Mouse (Mus musculus): Measurements from ENCODE around the gene Col4a4. TPM values are rescaled to one million over a fixed set of nuclear protein-coding genes. Genes with fewer than 3 reads are reported as not detected.

Col4a4 gene
- total and polyA plus RNA-seq, 3 experiments = 2.2 to 5.0 (median 3.7) TPM

GRCm38 (mm10) chr1:82474461-82474961 is 112.1 kb downstream of the Col4a4 start:
- Histone ChIP-seq H3K36me3 (ENCODE audit: control insufficient read depth, insufficient read depth, low read length) (peaks cover 1% of the 10 kb centered on the region; the same call in 1 of the 2 replicates), H3K79me2 (replicated peaks; ENCODE audit: control insufficient read depth, insufficient read depth, low read length) (no peaks in the 10 kb centered on the region), H3K9ac (ENCODE audit: low read depth, low read length) (no peak overlapping the region), H3K4me3 (no peak overlapping the region), H3K4me1 (ENCODE audit: control insufficient read depth, insufficient read depth, low read length) (peaks cover 5% of the 10 kb centered on the region), H3K27ac (no peak overlapping the region), H3K27me3 (ENCODE audit: control insufficient read depth, insufficient read depth, low read length) (no peaks in the 10 kb centered on the region)
- WGBS = 36% methylated on average over 4 of the region's 4 CpGs
- intact Hi-C loops (cut with DNase I) = loop anchor here (2.0 kb wide), 1 partner anchor 1156 kb away; no protein-coding TSS in a partner anchor
- DNase-seq = no peak
- no peak for TF ChIP-seq EP300 (IDR thresholded peaks at IDR 0.05; ENCODE audit: insufficient read depth, low read depth, low read length)
- no peak for TF ChIP-seq CTCF (IDR thresholded peaks at IDR 0.05)
- no peak for TF ChIP-seq POLR2A (IDR thresholded peaks at IDR 0.05; ENCODE audit: insufficient read depth, low read depth, low read length)

GRCm38 (mm10) chr1:82473467-82473866 is 113.2 kb downstream of the Col4a4 start:
- Histone ChIP-seq H3K9ac (ENCODE audit: low read depth, low read length) (no peak overlapping the region), H3K36me3 (ENCODE audit: control insufficient read depth, insufficient read depth, low read length) (peaks cover 1% of the 10 kb centered on the region; the same call in 1 of the 2 replicates), H3K4me3 (no peak overlapping the region), H3K79me2 (replicated peaks; ENCODE audit: control insufficient read depth, insufficient read depth, low read length) (no peaks in the 10 kb centered on the region), H3K27me3 (ENCODE audit: control insufficient read depth, insufficient read depth, low read length) (no peaks in the 10 kb centered on the region), H3K4me1 (ENCODE audit: control insufficient read depth, insufficient read depth, low read length) (peaks cover 5% of the 10 kb centered on the region), H3K27ac (no peak overlapping the region)
- no peak for TF ChIP-seq CTCF (IDR thresholded peaks at IDR 0.05)
- no peak for TF ChIP-seq EP300 (IDR thresholded peaks at IDR 0.05; ENCODE audit: insufficient read depth, low read depth, low read length)
- no peak for TF ChIP-seq POLR2A (IDR thresholded peaks at IDR 0.05; ENCODE audit: insufficient read depth, low read depth, low read length)
- DNase-seq = no peak
- intact Hi-C loops (cut with DNase I) = no loop called here

GRCm38 (mm10) chr1:82470516-82471225 is 116.0 kb downstream of the Col4a4 start:
- Histone ChIP-seq H3K27me3 (ENCODE audit: control insufficient read depth, insufficient read depth, low read length) (no peaks in the 10 kb centered on the region), H3K36me3 (ENCODE audit: control insufficient read depth, insufficient read depth, low read length) (peaks cover 1% of the 10 kb centered on the region; the same call in 1 of the 2 replicates), H3K27ac (no peak overlapping the region), H3K9ac (ENCODE audit: low read depth, low read length) (no peak overlapping the region), H3K4me1 (ENCODE audit: control insufficient read depth, insufficient read depth, low read length) (peaks cover 4% of the 10 kb centered on the region), H3K79me2 (replicated peaks; ENCODE audit: control insufficient read depth, insufficient read depth, low read length) (no peaks in the 10 kb centered on the region), H3K4me3 (no peak overlapping the region)
- WGBS = 88% methylated on average over 10 of the region's 10 CpGs
- intact Hi-C loops (cut with DNase I) = no loop called here
- no peak for TF ChIP-seq POLR2A (IDR thresholded peaks at IDR 0.05; ENCODE audit: insufficient read depth, low read depth, low read length)
- no peak for TF ChIP-seq CTCF (IDR thresholded peaks at IDR 0.05)
- no peak for TF ChIP-seq EP300 (IDR thresholded peaks at IDR 0.05; ENCODE audit: insufficient read depth, low read depth, low read length)
- DNase-seq = no peak

- Histone ChIP-seq H3K36me3 (ENCODE audit: control insufficient read depth, insufficient read depth, low read length) (no peaks in the 10 kb centered on the region), H3K9ac (ENCODE audit: low read depth, low read length) (no peak overlapping the region), H3K27me3 (ENCODE audit: control insufficient read depth, insufficient read depth, low read length) (no peaks in the 10 kb centered on the region), H3K4me1 (ENCODE audit: control insufficient read depth, insufficient read depth, low read length) (no peaks in the 10 kb centered on the region), H3K79me2 (replicated peaks; ENCODE audit: control insufficient read depth, insufficient read depth, low read length) (no peaks in the 10 kb centered on the region), H3K27ac (no peak overlapping the region), H3K4me3 (no peak overlapping the region)
- WGBS = 64% methylated on average over 6 of the region's 6 CpGs
- no peak for DNase-seq
- TF ChIP-seq EP300 (IDR thresholded peaks at IDR 0.05; ENCODE audit: insufficient read depth, low read depth, low read length) = no peak
- TF ChIP-seq CTCF (IDR thresholded peaks at IDR 0.05) = no peak
- no peak for TF ChIP-seq POLR2A (IDR thresholded peaks at IDR 0.05; ENCODE audit: insufficient read depth, low read depth, low read length)
- intact Hi-C loops (cut with DNase I) = no loop called here
Measured at GRCm38 (mm10) chr1:82468872-82469271, 117.8 kb downstream of the Col4a4 start.

- Histone ChIP-seq H3K27me3 (ENCODE audit: control insufficient read depth, insufficient read depth, low read length) (no peaks in the 10 kb centered on the region), H3K4me1 (ENCODE audit: control insufficient read depth, insufficient read depth, low read length) (no peaks in the 10 kb centered on the region; the same call in 1 of the 2 replicates), H3K9ac (ENCODE audit: low read depth, low read length) (no peak overlapping the region), H3K27ac (no peak overlapping the region), H3K36me3 (ENCODE audit: control insufficient read depth, insufficient read depth, low read length) (no peaks in the 10 kb centered on the region), H3K4me3 (no peak overlapping the region), H3K79me2 (replicated peaks; ENCODE audit: control insufficient read depth, insufficient read depth, low read length) (no peaks in the 10 kb centered on the region)
- TF ChIP-seq CTCF (IDR thresholded peaks at IDR 0.05) (no peak), EP300 (IDR thresholded peaks at IDR 0.05; ENCODE audit: insufficient read depth, low read depth, low read length) (no peak), POLR2A (IDR thresholded peaks at IDR 0.05; ENCODE audit: insufficient read depth, low read depth, low read length) (no peak)
- no peak for DNase-seq
- intact Hi-C loops (cut with DNase I) = no loop called here
- 73% methylated on average over 6 of the region's 6 CpGs for WGBS
Measured at GRCm38 (mm10) chr1:82465321-82465853, 121.3 kb downstream of the Col4a4 start.

GRCm38 (mm10) chr1:82461041-82461440 is 125.6 kb downstream of the Col4a4 start:
- Histone ChIP-seq H3K9ac (ENCODE audit: low read depth, low read length) (no peak overlapping the region), H3K27ac (no peak overlapping the region), H3K4me3 (no peak overlapping the region), H3K79me2 (replicated peaks; ENCODE audit: control insufficient read depth, insufficient read depth, low read length) (no peaks in the 10 kb centered on the region), H3K27me3 (ENCODE audit: control insufficient read depth, insufficient read depth, low read length) (no peaks in the 10 kb centered on the region), H3K4me1 (ENCODE audit: control insufficient read depth, insufficient read depth, low read length) (no peaks in the 10 kb centered on the region; the same call in 1 of the 2 replicates), H3K36me3 (ENCODE audit: control insufficient read depth, insufficient read depth, low read length) (no peaks in the 10 kb centered on the region)
- intact Hi-C loops (cut with DNase I) = no loop called here
- TF ChIP-seq POLR2A (IDR thresholded peaks at IDR 0.05; ENCODE audit: insufficient read depth, low read depth, low read length) (no peak), CTCF (IDR thresholded peaks at IDR 0.05) (no peak), EP300 (IDR thresholded peaks at IDR 0.05; ENCODE audit: insufficient read depth, low read depth, low read length) (no peak)
- peak in 1 of 2 experiments; percentile 56 for DNase-seq
- WGBS = 56% methylated on average over 4 of the region's 4 CpGs
